Comparison of ENCODE assay signal across 8 mouse cellular contexts in the genomic region with DNA sequence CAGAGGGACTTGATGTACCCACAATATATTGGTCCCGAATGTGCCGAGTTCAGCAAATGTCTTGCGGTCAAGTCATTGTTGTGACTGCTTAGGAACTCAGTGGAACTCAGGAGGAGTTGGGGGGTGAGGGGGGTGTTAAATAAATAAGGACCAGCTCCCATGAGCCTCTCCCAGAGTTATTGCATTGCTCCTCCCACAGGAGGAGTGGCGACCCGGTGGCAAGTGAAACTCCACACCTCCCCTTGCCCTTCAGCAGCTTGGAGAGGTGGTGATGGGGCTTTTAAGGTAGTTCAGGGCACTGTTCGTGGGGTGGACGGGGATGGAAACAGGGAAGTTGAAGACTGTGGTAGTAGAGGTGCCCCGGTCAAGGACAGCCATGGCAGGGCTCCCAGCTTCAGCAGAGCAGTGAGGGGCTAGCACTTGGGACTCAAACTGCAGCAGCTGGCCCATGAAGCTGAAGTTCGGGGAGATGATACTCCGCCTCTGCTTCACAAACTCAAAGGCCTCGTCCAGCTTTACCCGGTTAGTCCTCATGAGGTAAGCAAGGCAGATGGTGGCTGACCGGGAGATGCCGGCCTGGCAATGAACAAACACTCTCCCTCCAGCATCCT. TPM values are rescaled to one million over a fixed set of nuclear protein-coding genes. Genes with fewer than 3 reads are reported as not detected.
DNase-seq lines count a peak whose midpoint lies in the region; ATAC-seq lines count a peak whose summit lies in the region.

No protein-coding gene starts in this region.

- no peaks in the 10 kb centered on the region for H3K9me3 ChIP-seq in heart, embryonic 10.5 days
- no peaks in the 10 kb centered on the region for H3K9me3 ChIP-seq in kidney, embryonic 16.5 days (ENCODE audit: low read length)

- peak overlapping the region; percentile 78 for H3K4me3 ChIP-seq in heart, embryonic 10.5 days
- peak overlapping the region; percentile 75 for H3K4me3 ChIP-seq in kidney, embryonic 16.5 days (ENCODE audit: low read length)
- peak overlapping the region; percentile 72; the same call in 1 of the 2 replicates for H3K4me3 ChIP-seq in macrophage (ENCODE audit: inconsistent target)

- peaks cover 18% of the 10 kb centered on the region for H3K79me2 ChIP-seq in macrophage (ENCODE audit: inconsistent target)

- peaks cover 19% of the 10 kb centered on the region for H3K36me3 ChIP-seq in heart, embryonic 10.5 days
- H3K36me3 ChIP-seq in kidney, embryonic 16.5 days (ENCODE audit: insufficient read depth, low read length): peaks cover 5% of the 10 kb centered on the region; the same call in 1 of the 2 replicates
- no peaks in the 10 kb centered on the region; the same call in 1 of the 2 replicates for H3K36me3 ChIP-seq in macrophage (ENCODE audit: inconsistent target)

- DNase-seq in cerebellum, adult 11 months: peak; percentile 42
- DNase-seq in cerebellum, postnatal 4 days (ENCODE audit: low spot score in 2 of 2): no peak
- DNase-seq in c-Kit-positive CD71-positive TER-119-positive erythroid progenitor cells, embryonic 14.5 days (ENCODE audit: low spot score): peak; percentile 41
- peak; percentile 73 for DNase-seq in heart, embryonic 10.5 days (ENCODE audit: low spot score)
- no peak for DNase-seq in urinary bladder, adult 18-20 months (ENCODE audit: low spot score in 2 of 2)
- no peak for DNase-seq in thymus, postnatal 14 days

- peak overlapping the region; percentile 98; the same call in 1 of the 2 replicates for H3K27ac ChIP-seq in heart, embryonic 10.5 days
- H3K27ac ChIP-seq in kidney, embryonic 16.5 days (ENCODE audit: low read length): peak overlapping the region; percentile 34; the same call in 1 of the 2 replicates
- peak overlapping the region; percentile 65; the same call in 1 of the 2 replicates for H3K27ac ChIP-seq in macrophage

- peaks cover 59% of the 10 kb centered on the region for H3K4me1 ChIP-seq in heart, embryonic 10.5 days
- H3K4me1 ChIP-seq in kidney, embryonic 16.5 days (ENCODE audit: insufficient read depth, low read length): peaks cover 51% of the 10 kb centered on the region

- ATAC-seq in kidney, embryonic 16.5 days (ENCODE audit: low FRiP score, low TSS enrichment): no peak

- H3K9ac ChIP-seq in kidney, embryonic 16.5 days (replicated peaks; ENCODE audit: low read length): peak overlapping the region; percentile 90

- 0 out of 2 replicates have a peak, but pooled peaks cover 5% of the 10 kb centered on the region for H3K27me3 ChIP-seq in heart, embryonic 10.5 days (ENCODE audit: insufficient read depth, poor library complexity, severe bottlenecking)
- no peaks in the 10 kb centered on the region for H3K27me3 ChIP-seq in kidney, embryonic 16.5 days (ENCODE audit: insufficient read depth, low read length)

- 72% methylated on average over 14 of the region's 14 CpGs for WGBS in heart, embryonic 10.5 days
- WGBS in kidney, embryonic 16.5 days: 49% methylated on average over 14 of the region's 14 CpGs
- WGBS in macrophage (ENCODE audit: missing documents): 68% methylated on average over 14 of the region's 14 CpGs

- peak overlapping the region; percentile 87 for H3K4me2 ChIP-seq in kidney, embryonic 16.5 days (replicated peaks; ENCODE audit: low read depth, low read length)

RNA-seq across cellular contexts. Expression of gene Ergic1, which starts 55.2 kb away (rescaled TPM):
- 130 and 150 TPM in 2 replicates for polyA plus RNA-seq in heart, embryonic 10.5 days (2016; fragmentation: Nextera tagmentation; extraction: Ambion mirVana)
- polyA plus RNA-seq in kidney, embryonic 16.5 days (2015; fragmentation: Nextera tagmentation; extraction: Ambion mirVana): 131 and 141 TPM in 2 replicates
- 100 to 1,000 TPM in 3 of 26 experiments, 10 to 100 TPM in 23; 27.2 to 136 (median 52.5) TPM for total RNA-seq in macrophage (2018; cell fraction: chromatin; rRNA removed)
- total RNA-seq in macrophage (2018; cell fraction: cytosol; rRNA removed): 10 to 100 TPM; 35.4 to 59.1 (median 45.8) TPM
- total RNA-seq in macrophage (2018; cell fraction: nucleus; rRNA removed): 100 to 1,000 TPM in 3 of 26 experiments, 10 to 100 TPM in 23; 29.0 to 133 (median 49.8) TPM
- polyA plus RNA-seq in macrophage (2018): 37.4 to 133 TPM (median 109 TPM) in 3 replicates

RNA-seq across cellular contexts. Expression of gene Dusp1, which starts 55.8 kb away (rescaled TPM):
- polyA plus RNA-seq in heart, embryonic 10.5 days (2016; fragmentation: Nextera tagmentation; extraction: Ambion mirVana): 28.8 and 31.5 TPM in 2 replicates
- polyA plus RNA-seq in kidney, embryonic 16.5 days (2015; fragmentation: Nextera tagmentation; extraction: Ambion mirVana): 26.8 and 28.3 TPM in 2 replicates
- total RNA-seq in macrophage (2018; cell fraction: chromatin; rRNA removed): 1,000 to 10,000 TPM in 8 of 26 experiments, 100 to 1,000 TPM in 14, 10 to 100 TPM in 4; 36.2 to 1,811 (median 533) TPM
- total RNA-seq in macrophage (2018; cell fraction: cytosol; rRNA removed): 1,000 to 10,000 TPM in 5 of 26 experiments, 100 to 1,000 TPM in 14, 10 to 100 TPM in 7; 20.0 to 1,690 (median 314) TPM
- 1,000 to 10,000 TPM in 9 of 26 experiments, 100 to 1,000 TPM in 14, 10 to 100 TPM in 3; 28.6 to 2,287 (median 592) TPM for total RNA-seq in macrophage (2018; cell fraction: nucleus; rRNA removed)
- 10.8 to 29.7 TPM (median 28.3 TPM) in 3 replicates for polyA plus RNA-seq in macrophage (2018)

Comparison
In these comparisons a context has a peak if more than half of its experiments do, and no peak if none do; other contexts are left out.
1. DNase-seq: peak in cerebellum, adult 11 months (single experiment), c-Kit-positive CD71-positive TER-119-positive erythroid progenitor cells, embryonic 14.5 days (single experiment) and heart, embryonic 10.5 days (single experiment); none in cerebellum, postnatal 4 days (0 of 2), urinary bladder, adult 18-20 months (0 of 2) and thymus, postnatal 14 days (single experiment).
2. H3K27ac ChIP-seq: peak in every context shown above with its lines; median percentile 98 in heart, embryonic 10.5 days; 65 in macrophage; 34 in kidney, embryonic 16.5 days.
3. Peak in every context shown above with its lines, with median percentiles within 50 percentile points of each other: H3K4me3 ChIP-seq.